Mouse (Mus musculus): ENCODE measurements around the gene Nudt13.
A peak's percentile ranks its signal among the peaks of the same experiment; 100 is the strongest.
"Not testable (repeated sequence)": the region's sequence is repeated elsewhere in the genome, so short reads cannot be mapped to it uniquely, and the experiment has no call there.

Nudt13 gene

DNA sequence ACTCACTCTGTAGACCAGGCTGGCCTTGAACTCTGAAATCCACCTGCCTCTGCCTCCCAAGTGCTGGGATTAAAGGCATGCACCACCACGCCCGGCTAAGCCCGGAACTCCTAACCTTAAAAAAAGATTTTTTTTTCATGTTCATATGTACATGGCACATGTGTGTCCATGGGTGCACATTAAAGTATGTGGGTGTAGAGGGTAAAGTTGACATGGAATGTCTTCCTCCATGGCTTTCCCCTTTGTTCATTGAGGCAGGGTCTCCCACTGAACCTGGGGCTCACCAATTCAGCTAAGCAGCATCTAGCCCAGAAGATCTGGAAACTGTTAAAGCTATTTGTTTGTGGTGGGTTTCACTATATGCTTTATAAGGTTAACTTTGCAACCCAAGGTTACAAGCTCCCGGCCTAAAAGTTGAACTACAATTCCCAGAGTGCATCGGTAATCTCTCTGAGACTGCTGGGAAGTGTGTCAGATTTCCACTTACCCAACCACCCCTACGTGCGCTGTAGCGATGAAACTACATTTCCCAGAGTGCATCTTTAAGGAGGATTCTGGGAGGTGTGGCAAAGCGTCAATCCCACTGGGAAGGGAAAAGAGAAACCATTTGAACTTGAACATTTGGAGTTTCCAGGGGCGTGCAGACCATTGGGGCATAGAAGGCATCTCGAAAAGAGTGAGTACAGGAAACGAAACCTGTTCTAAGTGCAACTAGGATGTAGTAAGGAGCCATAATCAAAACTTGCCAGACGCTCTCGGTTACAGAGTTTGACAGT lies at the start of gene Nudt13:
Gene Nudt13, plus strand, starts transcription at position 581 of the 776 bp plus-strand sequence.
- DNase-seq, result peak; percentile 62

DNA sequence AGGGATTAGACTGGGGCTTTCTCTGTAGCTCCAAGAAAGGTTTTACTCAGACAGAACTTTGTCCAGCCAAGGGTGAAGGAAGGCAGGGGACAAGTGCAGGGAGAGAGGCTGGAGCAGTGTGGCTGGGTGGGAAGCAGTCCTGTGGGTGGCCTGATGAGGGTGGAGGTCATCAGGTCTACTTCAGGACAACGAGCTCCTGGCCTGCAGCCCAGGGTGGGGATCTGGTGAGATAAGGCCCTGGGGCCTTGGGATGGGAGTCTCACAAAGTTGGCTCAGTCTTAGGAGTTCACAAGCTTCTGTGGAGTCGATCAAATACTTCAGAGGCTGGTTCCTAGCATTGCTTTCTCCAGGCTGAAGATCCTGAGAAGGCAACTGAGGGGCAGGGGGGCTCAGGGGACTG lies 49.2 kb upstream of the Nudt13 start:
- no peak for DNase-seq

DNA sequence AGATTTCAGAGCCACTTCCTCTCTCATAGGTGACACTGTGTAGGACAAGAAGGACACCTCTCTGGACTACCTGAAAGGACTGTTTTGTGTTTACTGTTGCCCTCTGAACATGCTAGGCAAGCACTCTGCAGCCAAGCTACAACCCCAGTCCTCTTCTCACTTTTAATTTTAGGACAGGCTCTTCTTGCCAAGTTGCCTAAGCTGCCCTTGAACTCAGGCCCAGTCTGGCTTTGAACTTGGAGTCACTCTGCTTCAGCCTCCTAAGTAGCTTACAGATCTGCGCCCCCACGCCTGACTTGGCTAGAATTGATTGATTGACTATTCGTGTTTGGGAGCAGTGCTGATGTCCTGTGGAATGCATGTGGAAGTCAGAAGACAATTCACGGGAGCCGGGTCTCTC lies 48.6 kb upstream of the Nudt13 start:
- no peak for DNase-seq

DNA sequence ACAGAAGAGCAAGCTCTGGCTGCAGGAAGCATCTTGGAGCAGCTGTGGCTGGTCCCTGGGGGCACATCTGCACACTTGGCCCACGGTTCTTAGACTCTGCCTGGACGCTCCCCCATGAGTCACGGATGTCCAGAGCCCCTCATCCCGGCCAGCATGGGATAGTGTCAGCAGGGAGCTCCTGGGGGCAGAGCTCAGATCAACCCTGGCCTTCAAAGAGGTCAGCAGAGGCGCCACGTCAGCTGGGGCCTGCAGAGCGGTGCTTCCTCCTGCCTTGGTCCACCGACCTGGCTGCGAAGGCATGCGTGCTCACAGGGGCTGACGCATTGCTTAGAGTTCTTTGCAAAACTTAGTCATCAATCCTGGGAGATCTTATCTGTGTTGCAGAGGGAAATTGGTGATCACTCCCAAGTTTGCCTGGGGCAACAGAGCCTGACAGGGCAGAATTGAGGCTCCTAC lies 47.7 kb upstream of the Nudt13 start:
- no peak for DNase-seq

DNA sequence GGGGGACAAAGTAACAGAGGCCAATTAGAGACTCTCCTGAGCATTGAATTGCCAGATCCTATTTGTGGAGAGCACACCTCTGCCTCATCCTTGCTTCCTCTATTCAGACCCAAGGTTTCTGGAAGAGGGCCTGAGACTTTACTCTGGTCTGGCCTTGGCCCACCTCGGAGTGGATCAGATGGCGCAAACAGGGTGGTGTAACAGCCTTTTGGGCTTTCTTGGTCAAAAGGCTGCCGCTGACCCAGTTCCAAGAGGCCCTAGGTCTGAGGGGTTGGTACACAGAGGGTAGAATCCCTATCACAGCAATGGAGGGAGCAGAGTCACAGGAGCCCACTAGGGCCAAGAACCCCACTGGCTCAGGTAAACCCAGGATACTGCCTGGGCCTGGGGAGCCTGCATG lies 46.5 kb upstream of the Nudt13 start:
- DNase-seq, result no peak

DNA sequence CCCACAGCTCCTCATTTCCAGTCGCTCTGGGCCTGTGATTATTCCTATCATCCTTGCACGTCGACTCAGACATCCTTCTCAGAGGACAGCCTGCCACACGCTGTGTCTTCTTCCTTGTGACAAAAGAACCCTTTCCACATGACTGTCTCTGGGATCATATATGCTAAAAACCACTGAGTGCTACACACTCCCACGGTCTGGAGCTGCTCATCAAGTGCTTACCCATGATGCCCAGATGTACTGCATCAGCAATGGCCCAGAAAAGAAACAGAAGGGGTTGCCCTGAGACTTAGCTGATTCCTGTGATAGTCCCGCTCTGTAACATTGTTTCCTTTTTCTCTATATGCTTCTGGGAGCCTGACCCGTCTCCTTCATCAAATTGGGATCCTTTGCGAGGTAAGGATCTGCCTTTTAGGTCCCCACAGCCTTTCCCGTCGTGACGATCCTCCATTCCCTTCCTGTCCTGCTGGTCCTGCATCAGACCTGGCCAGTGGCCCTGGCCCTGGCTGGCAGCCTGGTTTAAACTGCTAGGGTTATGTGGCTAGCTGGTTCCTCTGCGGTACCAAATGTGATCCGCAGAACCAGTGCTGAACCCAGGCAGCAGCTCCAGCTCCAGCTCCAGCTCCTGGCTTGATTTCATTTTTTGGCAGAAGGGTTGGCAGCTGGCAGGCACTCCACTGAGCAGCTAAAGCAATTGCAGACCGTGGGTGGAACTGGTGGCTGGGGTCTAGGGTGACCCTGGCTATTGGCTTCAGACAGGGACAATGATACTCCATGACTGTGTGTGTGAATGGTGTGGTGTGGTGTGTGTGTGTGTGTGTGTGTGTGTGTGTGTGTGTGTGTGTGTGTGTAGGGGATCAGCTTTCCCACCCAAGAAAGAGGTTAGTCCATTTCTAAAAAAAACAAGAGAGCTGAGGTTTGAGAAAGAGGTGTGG lies 44.0 kb upstream of the Nudt13 start:
- peak; percentile 22 for DNase-seq

DNA sequence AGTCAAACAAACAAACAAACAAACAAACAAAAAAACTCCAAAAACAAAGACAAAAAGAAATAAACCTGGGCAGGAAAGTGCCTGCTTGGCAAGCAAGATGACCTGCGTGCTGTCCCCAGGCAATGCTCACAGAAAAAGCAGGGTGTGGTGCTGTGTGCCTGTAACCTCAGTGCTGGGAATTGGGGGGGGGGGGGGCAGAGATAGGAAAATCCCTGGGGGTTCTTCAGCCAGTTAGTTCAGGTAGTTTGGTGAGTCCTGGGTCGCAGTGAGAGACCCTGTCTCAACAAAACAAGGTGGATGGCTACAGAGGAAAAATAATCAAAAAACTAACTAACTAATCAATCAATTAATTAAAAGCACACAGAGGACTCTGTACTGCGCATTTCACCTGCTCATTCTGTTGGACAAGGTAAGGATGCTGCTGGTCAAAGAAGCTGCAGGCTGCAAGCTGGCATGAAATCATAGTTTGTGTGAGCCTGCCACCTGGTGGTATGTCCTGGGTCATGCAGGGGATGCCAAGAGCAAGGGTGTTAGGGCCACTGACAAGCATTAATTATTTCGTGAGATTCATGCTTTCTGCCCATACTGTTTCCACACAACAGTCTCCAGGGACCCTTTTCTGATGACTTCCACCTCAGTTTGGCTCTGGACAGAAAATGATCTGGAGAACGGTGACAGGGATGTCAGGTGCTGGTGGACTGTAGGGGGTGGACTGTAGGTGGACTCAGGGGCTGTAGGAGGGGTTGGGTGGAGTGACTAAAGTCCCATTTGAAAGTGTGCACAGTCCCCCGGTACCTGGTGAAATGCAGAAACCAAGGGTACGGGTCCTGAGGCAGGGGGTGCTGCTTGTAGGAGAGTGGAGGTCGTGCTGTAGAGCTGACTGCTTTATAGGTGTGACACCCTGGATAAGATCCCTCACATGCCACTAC lies 36.0 kb upstream of the Nudt13 start:
- DNase-seq, result peak; percentile 77

DNA sequence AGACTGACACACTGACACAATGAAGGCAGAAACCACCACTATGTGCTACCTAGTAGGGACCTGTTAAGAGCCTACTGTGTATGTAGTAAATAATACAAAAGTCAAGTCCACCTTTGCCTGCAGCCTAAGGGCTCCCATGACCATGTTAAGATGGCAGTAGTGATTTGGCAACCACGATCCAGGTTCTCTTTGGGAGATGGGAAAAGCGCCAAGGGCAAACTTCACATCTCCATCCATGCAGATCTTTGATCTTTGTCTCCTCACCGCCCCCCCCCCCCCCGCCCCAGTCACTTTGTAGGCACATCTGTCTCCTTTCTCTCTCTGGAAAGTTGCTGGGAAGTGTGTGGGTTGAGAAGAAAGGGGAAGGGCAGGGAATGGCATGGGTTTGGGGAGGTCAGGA lies 32.2 kb upstream of the Nudt13 start:
- no peak for DNase-seq

DNA sequence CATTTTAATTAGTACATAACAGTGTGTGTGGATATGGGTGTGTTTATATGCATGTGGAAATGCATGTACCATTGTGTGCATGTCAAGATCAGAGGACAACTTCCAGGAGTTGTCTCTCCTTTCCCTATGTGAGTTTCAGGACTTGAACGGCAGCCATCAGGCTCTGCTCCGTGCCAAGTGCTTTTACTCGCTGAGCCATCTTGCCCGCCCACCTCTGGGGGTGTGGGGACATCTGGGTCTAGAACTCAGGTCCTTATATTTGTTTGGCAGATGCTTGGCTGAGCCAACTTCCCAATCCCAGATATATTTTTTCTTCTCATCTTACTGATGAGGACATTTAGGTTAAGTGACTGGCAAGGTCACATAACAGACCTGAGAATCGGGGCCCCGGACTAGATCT lies 26.1 kb upstream of the Nudt13 start:
- peak; percentile 50 for DNase-seq

DNA sequence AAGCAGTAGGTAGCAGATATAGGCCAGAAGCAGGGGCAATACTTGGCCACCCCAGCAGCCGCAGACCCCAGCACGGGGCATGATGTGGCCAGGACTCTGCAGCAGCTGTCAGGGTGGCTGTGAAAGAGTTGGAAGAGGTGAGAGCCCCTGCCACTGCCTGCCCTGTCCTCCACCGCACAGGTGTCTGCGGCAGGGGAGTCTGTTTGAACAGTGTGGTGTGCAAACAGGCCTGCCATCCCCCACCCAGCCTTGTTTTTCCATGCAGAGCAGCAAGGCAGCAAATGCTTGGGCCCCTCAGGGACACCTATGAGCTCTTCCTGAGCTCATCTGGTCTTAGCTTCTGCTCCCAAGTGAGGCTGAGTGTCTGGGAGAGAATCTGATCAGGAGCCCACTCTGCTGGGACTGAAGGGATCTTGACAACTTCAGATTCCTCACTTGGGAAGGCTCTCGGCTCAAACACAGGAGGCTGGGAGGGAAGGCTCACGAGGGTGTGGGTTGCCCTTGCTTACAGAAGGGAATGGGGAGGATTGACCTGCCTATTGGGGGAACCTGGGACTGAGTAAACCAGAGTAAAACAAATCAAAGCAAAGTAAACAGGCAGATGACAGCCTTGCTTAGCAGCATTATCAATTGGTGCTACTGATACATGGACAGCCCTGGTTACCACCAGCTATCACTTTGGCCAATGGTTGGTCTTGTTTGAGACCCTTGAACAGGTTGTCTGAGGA lies 25.3 kb upstream of the Nudt13 start, which contains the start of gene Kcnk16:
Gene Kcnk16, minus strand, starts transcription at position 118 of the 728 bp plus-strand sequence.
- no peak for DNase-seq

DNA sequence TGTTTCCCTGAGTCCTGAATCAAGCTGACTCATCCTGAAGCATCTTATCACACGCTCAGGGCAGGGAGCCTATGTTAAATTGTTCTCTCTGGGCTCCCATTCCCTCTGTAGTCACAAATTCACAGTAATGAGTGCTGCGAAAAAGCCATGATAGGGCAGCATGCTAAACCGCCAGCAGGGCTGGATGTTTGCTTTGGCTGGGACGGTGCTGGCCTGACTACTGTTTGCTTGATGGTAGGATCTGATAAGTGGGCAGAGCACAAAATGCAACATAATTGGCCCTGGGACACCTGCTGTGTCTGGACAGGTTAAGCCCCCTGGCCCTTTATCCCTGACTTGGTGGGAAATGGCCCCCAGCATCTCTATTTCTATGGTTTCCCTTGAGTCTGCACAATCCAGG lies 3.1 kb upstream of the Nudt13 start:
- DNase-seq, result no peak

DNA sequence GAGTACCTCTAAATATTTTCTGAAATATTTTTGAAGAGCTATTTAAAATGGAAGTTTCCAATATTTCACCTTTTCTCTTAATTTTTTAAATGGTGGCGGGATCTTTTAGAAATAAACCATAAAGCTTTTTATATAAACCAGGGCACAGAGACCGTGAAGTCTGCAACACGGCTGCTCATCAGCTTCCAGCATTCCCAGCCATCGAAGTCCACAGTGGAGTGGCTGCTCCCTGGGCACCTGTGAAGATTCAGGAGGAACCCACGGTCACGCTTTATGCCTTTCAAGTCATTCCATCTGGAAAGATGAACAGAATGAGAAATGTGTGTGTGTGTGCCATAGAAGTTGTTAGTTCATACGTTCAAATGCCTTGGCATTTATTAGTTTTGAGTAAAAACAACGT lies 450 bp downstream of the Nudt13 start:
- DNase-seq, result no peak

DNA sequence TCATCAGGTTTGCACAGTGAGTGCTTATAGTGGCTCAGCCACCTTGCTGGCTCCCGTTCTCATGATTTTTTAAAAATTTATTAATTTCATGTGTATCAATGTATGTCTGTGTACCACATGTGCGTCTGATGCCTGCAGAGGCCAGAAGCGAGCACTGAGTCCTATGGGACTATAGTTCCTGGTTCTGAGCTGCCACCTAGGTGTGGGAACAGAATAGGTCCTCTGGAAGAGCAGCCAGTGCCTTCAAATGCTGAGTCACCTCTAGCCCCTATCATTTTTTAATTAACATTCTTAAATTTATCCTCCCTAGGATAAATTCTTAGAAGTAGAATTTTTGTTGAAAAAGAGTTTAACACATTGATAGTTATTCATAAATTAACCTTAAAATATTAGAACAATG lies 3.1 kb downstream of the Nudt13 start:
- DNase-seq, result no peak

DNA sequence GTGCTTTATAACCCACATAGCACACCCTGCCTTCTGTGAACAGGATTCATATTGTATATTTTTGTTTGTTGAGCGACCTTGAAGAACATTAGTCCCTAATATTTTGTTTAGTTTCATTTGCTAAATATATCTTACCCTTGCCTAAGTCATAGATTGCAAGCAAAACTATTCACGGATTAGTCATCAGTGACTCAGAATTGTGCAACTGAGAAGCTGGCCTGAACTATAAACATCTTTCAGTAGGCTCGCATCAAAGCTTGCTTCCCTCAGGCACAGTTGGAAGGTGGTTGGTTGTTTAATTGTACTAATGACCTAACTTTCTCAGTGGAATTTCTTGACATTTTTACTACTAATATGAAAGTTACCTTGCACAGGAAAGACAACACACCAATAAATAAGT lies 3.6 kb downstream of the Nudt13 start:
- no peak for DNase-seq

DNA sequence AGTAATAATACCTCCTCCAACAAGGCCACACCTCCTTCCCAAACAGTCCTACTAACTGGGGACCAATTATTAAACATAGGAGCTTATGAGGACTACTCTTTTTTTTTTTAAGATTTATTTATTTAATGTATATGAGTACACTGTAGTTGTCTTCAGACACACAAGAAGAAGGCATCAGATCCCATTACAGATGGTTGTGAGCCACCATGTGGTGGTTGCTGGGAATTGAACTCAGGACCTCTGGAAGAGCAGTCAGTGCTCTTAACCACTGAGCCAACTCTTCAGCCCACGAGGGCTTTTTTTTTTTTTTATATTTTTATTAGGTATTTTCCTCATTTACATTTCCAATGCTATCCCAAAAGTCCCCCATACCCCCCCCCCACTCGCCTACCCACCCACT lies 10.6 kb downstream of the Nudt13 start:
- not testable (repeated sequence) for DNase-seq

DNA sequence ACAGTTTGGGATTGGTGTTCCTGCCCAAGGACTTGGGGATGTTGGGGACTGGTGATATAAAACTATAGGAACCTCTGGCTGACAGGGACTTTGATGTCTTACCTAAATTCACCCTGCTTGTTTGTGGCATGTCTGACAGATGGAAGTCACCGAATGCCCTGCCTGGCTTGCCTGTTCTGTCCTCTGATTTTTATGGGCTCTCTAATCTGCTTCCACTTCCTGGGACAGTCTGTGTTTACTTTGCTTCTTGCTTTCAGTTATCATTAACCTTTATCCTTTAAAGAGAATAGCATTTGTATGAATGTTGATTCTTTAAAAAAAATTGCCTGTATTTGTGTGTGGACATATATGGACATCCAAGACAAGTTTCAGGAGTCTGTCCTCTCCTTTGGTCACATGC lies 20.6 kb downstream of the Nudt13 start:
- DNase-seq, result no peak

DNA sequence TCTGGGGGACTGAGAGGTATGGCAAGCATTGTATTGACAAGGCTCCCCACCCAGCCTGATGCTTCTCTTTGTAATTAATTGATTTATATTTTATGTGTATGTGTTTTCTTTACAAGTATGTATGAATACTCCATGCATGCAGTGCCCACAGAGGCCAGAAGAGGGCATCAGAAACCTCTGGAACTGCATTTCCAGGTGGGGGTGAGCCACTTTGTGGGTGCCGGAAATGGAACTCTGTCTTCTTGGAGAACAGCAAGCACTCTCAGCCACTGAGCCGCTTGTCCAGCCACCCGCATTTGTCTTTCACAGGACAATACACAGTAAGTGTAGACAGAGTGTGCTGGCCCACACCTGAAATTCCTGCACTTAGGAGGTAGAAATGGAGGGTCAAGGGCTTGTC lies 24.9 kb downstream of the Nudt13 start:
- peak; percentile 69 for DNase-seq

DNA sequence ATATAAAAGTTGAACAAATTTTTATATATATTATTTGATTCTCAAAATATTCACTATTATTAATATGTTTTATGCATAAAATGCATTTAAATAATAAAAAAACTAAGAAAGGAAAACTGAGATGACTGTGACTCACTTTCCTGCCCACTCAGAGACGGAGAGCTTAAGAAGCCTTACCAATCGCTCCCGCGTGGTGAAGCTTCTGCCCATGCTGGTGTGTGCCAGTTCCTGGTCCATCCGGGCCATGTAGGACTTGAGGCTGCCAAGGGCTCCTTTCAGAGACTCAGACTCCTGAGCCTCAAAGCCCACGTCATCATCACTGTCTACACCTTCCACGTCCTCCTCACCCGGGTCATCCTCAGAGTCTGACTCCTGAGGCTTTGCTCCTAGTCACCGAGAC lies 29.7 kb downstream of the Nudt13 start:
- no peak for DNase-seq

DNA sequence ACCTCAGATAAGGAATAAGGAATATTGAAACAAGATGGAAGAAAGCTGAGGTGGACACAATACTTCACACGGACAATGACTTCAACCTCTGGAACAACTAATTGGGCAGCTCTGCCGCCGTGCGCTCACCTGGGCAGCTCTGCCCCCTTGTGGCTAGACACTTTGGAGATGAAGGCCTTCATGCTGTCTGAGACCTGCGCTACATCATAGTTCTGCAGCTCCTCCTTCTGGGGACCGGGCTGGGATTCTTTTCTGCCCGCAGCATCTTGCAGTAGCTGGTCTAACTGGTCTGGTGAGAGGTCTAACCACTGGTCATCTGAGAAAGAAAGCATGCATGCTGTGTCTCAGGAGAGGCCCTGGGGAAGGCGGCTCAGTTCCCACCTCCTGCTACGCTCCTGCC lies 34.0 kb downstream of the Nudt13 start:
- DNase-seq, result no peak

DNA sequence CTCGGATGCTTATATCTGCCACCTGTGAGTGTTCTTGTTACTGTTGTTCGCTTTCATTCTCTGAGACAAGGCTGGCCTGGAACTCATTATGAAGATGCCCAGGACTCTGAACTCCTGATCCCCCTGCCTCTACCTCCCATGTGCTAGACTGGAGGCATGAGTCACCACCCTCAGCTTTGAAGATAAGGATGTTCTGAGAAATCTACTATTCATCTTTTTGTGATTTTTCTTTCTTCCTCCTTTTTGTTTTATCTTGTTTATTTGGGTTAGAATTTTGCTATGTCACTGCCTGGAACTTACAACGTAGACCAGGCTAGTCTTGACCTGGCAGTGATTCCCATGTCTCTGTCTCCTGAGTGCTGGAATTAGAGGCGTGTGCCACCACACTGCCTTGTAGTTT lies 36.8 kb downstream of the Nudt13 start:
- DNase-seq, result no peak

DNA sequence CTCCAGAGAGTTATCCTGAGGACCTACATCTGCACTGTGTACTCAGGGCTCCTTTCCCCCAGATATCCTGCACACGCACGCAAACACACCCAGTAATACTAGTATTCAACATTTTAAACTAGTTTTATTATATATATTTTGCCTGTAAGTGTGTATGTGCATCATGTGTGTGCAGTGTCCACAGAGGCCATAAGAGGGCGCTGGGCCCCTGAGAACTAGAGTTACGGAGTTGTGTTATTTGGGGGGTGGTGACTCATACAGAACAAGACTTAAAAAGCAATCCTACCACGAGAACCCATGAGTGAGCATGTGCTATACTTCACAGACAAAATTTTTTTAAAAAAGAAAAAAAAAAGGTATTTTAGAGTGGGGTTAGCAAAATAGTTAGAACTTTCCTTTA lies 44.9 kb downstream of the Nudt13 start:
- DNase-seq, result no peak

DNA sequence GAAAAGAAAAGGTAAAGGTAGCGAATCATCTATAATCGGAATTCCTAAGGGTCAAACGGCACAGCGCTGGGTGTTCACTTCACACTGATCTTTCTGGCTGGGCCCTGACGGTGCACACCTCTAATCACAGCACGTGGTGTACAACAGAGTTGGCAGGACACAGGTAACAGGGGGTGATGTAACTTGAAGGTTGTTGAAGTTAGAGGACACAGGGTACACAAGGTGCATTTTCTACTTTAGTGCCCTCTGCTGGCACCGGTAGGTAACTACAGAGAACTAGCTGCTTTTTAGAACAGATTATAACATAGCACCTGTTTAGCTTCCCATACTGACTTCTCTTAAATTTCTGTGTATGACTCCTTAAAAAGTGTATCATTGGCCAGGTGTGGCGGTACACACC lies 45.7 kb downstream of the Nudt13 start:
- DNase-seq, result no peak
